Mouse (Mus musculus): Measurements from ENCODE around the gene Ctsl. TPM values are rescaled to one million over a fixed set of nuclear protein-coding genes. Genes with fewer than 3 reads are reported as not detected.

Ctsl gene
- polyA plus RNA-seq, 1 experiment from 2014 or later: 206 TPM

- Histone ChIP-seq H3K4me3 (peak overlapping the region; percentile 80), H3K36me3 (peaks cover 45% of the 10 kb centered on the region), H3K4me1 (peaks cover 13% of the 10 kb centered on the region), H3K4me2 (replicated peaks) (peak overlapping the region; percentile 81), H3K27me3 (no peaks in the 10 kb centered on the region), H3K27ac (no peak overlapping the region), H3K9ac (no peak overlapping the region), H3K9me3 (no peaks in the 10 kb centered on the region)
- no peak for ATAC-seq (ENCODE audit: low FRiP score, low read depth)
- WGBS: 83% methylated on average over 1 of the region's 1 CpGs
Measured at GRCm38 (mm10) chr13:64368596-64368995, 2.1 kb downstream of the Ctsl start.

- H3K27me3 ChIP-seq: no peaks in the 10 kb centered on the region
- H3K9ac ChIP-seq: no peak overlapping the region
- H3K36me3 ChIP-seq: peaks cover 50% of the 10 kb centered on the region
- no peak overlapping the region for H3K27ac ChIP-seq
- H3K9me3 ChIP-seq: no peaks in the 10 kb centered on the region
- peaks cover 13% of the 10 kb centered on the region for H3K4me1 ChIP-seq
- no peak for ATAC-seq (ENCODE audit: low FRiP score, low read depth)
- H3K4me3 ChIP-seq: no peak overlapping the region
- WGBS: 91% methylated on average over 5 of the region's 5 CpGs
- H3K4me2 ChIP-seq (replicated peaks): no peak overlapping the region
Measured at GRCm38 (mm10) chr13:64367615-64368014, 3.1 kb downstream of the Ctsl start.

- Histone ChIP-seq H3K27me3 (no peaks in the 10 kb centered on the region), H3K4me3 (no peak overlapping the region), H3K4me2 (replicated peaks) (no peak overlapping the region), H3K36me3 (peaks cover 57% of the 10 kb centered on the region), H3K27ac (no peak overlapping the region), H3K9ac (no peak overlapping the region), H3K9me3 (no peaks in the 10 kb centered on the region), H3K4me1 (peaks cover 13% of the 10 kb centered on the region)
- ATAC-seq (ENCODE audit: low FRiP score, low read depth): no peak
Measured at GRCm38 (mm10) chr13:64365326-64365725, 5.4 kb downstream of the Ctsl start.

DNA sequence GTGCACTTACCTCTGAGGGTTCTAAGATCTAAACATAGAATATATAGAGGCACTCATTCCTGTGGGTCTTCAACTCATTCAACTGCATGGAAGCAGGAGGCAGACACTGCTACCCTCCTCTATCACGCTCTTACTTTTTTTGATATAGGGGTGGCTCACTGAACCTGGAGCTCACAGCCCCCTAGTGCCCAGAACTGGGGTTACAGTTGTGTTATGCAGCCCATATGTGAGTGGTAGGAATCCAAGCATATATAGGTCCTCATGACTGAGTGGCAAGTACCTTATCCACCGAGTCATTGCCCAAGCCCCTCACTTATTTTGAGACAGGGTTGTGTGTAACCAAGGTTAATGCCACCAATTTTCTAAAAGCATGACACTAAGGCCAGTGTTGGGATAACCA, 6.4 kb downstream of the Ctsl start:
- H3K27ac ChIP-seq: no peak overlapping the region
- H3K4me2 ChIP-seq (replicated peaks): no peak overlapping the region
- peaks cover 11% of the 10 kb centered on the region for H3K4me1 ChIP-seq
- H3K27me3 ChIP-seq: no peaks in the 10 kb centered on the region
- no peak for ATAC-seq (ENCODE audit: low FRiP score, low read depth)
- H3K9ac ChIP-seq: no peak overlapping the region
- H3K36me3 ChIP-seq: peaks cover 57% of the 10 kb centered on the region
- H3K9me3 ChIP-seq: no peaks in the 10 kb centered on the region
- no peak overlapping the region for H3K4me3 ChIP-seq
- 85% methylated on average over 2 of the region's 2 CpGs for WGBS

DNA sequence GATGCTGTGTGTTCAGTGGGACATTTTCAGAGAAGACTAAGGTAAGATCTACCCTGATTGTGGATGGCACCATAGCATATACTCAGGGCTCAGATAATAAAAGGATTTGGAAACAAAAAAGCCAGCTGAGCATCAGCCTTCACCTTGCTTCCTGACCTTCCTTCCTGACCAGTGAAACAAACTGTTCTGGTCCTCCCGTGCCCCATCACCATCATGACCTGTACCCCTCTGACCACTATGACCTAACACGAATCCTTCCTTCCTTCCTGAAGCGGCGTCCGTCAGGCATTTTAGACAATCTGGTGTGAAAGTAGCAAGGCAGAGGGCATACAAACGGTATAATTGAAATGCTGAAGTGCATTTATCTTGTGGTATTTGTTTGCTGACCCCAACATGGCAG, 8.6 kb downstream of the Ctsl start:
- 94% methylated on average over 6 of the region's 6 CpGs for WGBS
- no peaks in the 10 kb centered on the region; the same call in 1 of the 2 replicates for H3K4me1 ChIP-seq
- H3K27me3 ChIP-seq: no peaks in the 10 kb centered on the region
- no peak for ATAC-seq (ENCODE audit: low FRiP score, low read depth)
- H3K4me3 ChIP-seq: no peak overlapping the region
- no peak overlapping the region for H3K27ac ChIP-seq
- no peak overlapping the region for H3K4me2 ChIP-seq (replicated peaks)
- H3K36me3 ChIP-seq: peaks cover 44% of the 10 kb centered on the region
- no peak overlapping the region for H3K9ac ChIP-seq
- H3K9me3 ChIP-seq: no peaks in the 10 kb centered on the region

- no peak overlapping the region for H3K4me2 ChIP-seq (replicated peaks)
- H3K27ac ChIP-seq: no peak overlapping the region
- no peaks in the 10 kb centered on the region for H3K9me3 ChIP-seq
- no peak overlapping the region for H3K4me3 ChIP-seq
- H3K27me3 ChIP-seq: no peaks in the 10 kb centered on the region
- H3K36me3 ChIP-seq: peaks cover 33% of the 10 kb centered on the region
- ATAC-seq (ENCODE audit: low FRiP score, low read depth): no peak
- no peak overlapping the region for H3K9ac ChIP-seq
- WGBS: 88% methylated on average over 3 of the region's 3 CpGs
- H3K4me1 ChIP-seq: no peaks in the 10 kb centered on the region
Measured at GRCm38 (mm10) chr13:64361020-64361419, 9.7 kb downstream of the Ctsl start.

GRCm38 (mm10) chr13:64359702-64360101, 11.0 kb downstream of the Ctsl start:
- Histone ChIP-seq H3K36me3 (peaks cover 22% of the 10 kb centered on the region), H3K4me1 (no peaks in the 10 kb centered on the region), H3K9ac (no peak overlapping the region), H3K27ac (no peak overlapping the region), H3K4me3 (no peak overlapping the region), H3K4me2 (replicated peaks) (no peak overlapping the region), H3K9me3 (no peaks in the 10 kb centered on the region), H3K27me3 (no peaks in the 10 kb centered on the region)
- 93% methylated on average over 3 of the region's 3 CpGs for WGBS
- no peak for ATAC-seq (ENCODE audit: low FRiP score, low read depth)

DNA sequence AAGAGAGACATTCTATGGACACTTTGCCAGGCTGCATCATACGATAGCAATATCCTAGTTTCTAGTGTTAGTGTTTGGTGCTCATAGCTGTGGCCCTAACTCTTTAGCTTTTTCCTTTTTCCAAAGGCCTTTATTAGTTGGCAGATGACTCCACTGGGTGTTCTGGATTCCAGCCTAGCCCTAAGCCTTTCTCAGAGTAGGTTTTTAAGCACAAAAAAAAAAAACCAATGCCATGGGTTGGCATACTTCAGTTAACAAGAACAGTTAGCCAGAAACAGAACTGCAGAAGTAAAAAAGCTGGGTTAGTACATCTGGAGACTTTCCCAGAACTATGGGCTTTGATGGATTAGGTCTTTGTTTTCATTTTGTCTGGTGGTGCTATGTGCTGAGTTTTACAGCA, 12.2 kb downstream of the Ctsl start:
- no peak overlapping the region for H3K4me3 ChIP-seq
- no peaks in the 10 kb centered on the region for H3K27me3 ChIP-seq
- no peak overlapping the region for H3K9ac ChIP-seq
- H3K9me3 ChIP-seq: no peaks in the 10 kb centered on the region
- H3K36me3 ChIP-seq: peaks cover 11% of the 10 kb centered on the region
- WGBS: 86% methylated on average over 1 of the region's 1 CpGs
- H3K4me1 ChIP-seq: no peaks in the 10 kb centered on the region
- H3K27ac ChIP-seq: no peak overlapping the region
- no peak for ATAC-seq (ENCODE audit: low FRiP score, low read depth)
- no peak overlapping the region for H3K4me2 ChIP-seq (replicated peaks)

- Histone ChIP-seq H3K36me3 (peaks cover 5% of the 10 kb centered on the region), H3K4me3 (no peak overlapping the region), H3K4me2 (replicated peaks) (no peak overlapping the region), H3K9ac (no peak overlapping the region), H3K27me3 (no peaks in the 10 kb centered on the region), H3K4me1 (no peaks in the 10 kb centered on the region), H3K9me3 (no peaks in the 10 kb centered on the region), H3K27ac (no peak overlapping the region)
- no peak for ATAC-seq (ENCODE audit: low FRiP score, low read depth)
- WGBS: 70% methylated on average over 5 of the region's 5 CpGs
Measured at GRCm38 (mm10) chr13:64357389-64357788, 13.3 kb downstream of the Ctsl start.

DNA sequence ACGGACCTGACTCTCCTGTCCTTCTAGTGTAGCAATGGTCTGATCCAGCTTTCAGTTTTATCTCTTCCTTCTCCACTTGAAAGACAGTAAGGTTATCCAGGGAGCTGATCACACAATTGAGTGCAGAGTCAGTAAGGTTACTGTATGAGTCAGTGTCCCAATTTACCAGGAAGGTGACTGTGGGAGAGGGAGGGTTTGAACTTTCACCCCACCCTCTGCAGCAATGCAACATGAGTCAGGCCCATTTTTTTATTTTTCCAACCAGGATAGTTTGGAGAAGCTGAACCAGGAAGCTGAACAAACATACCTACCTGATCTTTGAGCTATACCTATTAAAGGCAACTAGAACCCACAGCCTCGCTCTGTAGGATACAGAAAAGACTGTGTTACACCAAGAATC, 21.2 kb downstream of the Ctsl start:
- Histone ChIP-seq H3K4me3 (no peak overlapping the region), H3K9ac (no peak overlapping the region), H3K9me3 (no peaks in the 10 kb centered on the region), H3K4me2 (replicated peaks) (no peak overlapping the region), H3K4me1 (no peaks in the 10 kb centered on the region), H3K27ac (no peak overlapping the region), H3K36me3 (no peaks in the 10 kb centered on the region), H3K27me3 (no peaks in the 10 kb centered on the region)
- WGBS: 82% methylated on average over 2 of the region's 2 CpGs
- ATAC-seq (ENCODE audit: low FRiP score, low read depth): no peak

- H3K27ac ChIP-seq: no peak overlapping the region
- peak overlapping the region; percentile 50 for H3K4me3 ChIP-seq
- H3K9me3 ChIP-seq: no peaks in the 10 kb centered on the region
- H3K27me3 ChIP-seq: no peaks in the 10 kb centered on the region
- H3K36me3 ChIP-seq: no peaks in the 10 kb centered on the region
- H3K4me2 ChIP-seq (replicated peaks): peak overlapping the region; percentile 75
- WGBS: 3% methylated on average over 9 of the region's 9 CpGs
- peak overlapping the region; percentile 67 for H3K9ac ChIP-seq
- peak; percentile 67 for ATAC-seq (ENCODE audit: low FRiP score, low read depth)
- peaks cover 8% of the 10 kb centered on the region for H3K4me1 ChIP-seq
Measured at GRCm38 (mm10) chr13:64344082-64344501, 26.6 kb downstream of the Ctsl start.

- no peak for ATAC-seq (ENCODE audit: low FRiP score, low read depth)
- H3K27me3 ChIP-seq: no peaks in the 10 kb centered on the region
- peaks cover 8% of the 10 kb centered on the region for H3K4me1 ChIP-seq
- H3K27ac ChIP-seq: no peak overlapping the region
- H3K9me3 ChIP-seq: no peaks in the 10 kb centered on the region
- H3K36me3 ChIP-seq: no peaks in the 10 kb centered on the region
- H3K4me3 ChIP-seq: peak overlapping the region; percentile 50
- H3K4me2 ChIP-seq (replicated peaks): peak overlapping the region; percentile 75
- H3K9ac ChIP-seq: peak overlapping the region; percentile 67
- 28% methylated on average over 10 of the region's 10 CpGs for WGBS
Measured at GRCm38 (mm10) chr13:64343598-64343997, 27.1 kb downstream of the Ctsl start.

DNA sequence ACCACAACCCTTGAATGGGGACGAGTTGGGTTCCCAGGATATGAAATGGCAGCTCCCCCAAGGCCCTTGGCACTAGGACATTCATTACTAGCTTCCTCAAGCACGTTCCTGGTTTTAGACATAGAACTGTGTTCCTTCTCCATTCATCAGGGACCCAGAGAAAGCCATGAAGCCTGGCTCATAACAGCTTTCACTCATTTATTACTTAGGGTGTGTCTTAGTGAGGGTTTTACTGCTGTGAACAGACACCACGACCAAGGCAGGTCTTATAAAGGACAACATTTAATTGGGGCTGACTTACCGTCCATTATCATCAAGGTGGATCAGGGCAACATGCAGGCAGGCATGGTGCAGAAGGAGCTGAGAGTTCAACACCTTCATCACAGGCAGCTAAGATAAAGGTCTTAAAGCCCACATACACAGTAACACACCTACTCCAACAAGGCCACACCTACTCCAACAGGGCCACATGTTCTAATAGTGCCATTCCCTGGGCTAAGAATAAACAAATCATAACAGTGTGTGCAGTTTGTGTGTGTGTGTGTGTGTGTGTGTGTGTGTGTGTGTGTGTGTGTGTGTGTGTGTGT, 35.1 kb downstream of the Ctsl start:
- 45% methylated on average over 4 of the region's 4 CpGs for whole genome bisulfite sequencing
- H3K4me2 ChIP-seq (replicated peaks): no peak overlapping the region
- no peak overlapping the region for H3K9ac ChIP-seq
- H3K27ac ChIP-seq: no peak overlapping the region
- no peak for ATAC-seq (ENCODE audit: low FRiP score, low read depth)
- no peaks in the 10 kb centered on the region for H3K36me3 ChIP-seq
- H3K4me1 ChIP-seq: no peaks in the 10 kb centered on the region
- H3K4me3 ChIP-seq: no peak overlapping the region
- H3K9me3 ChIP-seq: no peaks in the 10 kb centered on the region
- H3K27me3 ChIP-seq: no peaks in the 10 kb centered on the region
